Mouse (Mus musculus) ES-E14 (cell line): ENCODE measurements around the gene Mast3. TPM values are rescaled to one million over a fixed set of nuclear protein-coding genes. Genes with fewer than 3 reads are reported as not detected.
A peak's percentile ranks its signal among the peaks of the same experiment; 100 is the strongest.

Experiments used
- DNase-seq: peaks from one replicate; pipeline ENCODE4 v3.0.0-alpha.2; 2013; ENCODE audit warnings: low read depth, low spot score
- H3K27ac ChIP-seq: 2 replicates; pipeline ENCODE4 v1.5.1; 2012; ENCODE audit warnings: low read depth, mild to moderate bottlenecking, low read length, moderate library complexity, mixed read lengths; ENCODE audit not compliant: poor library complexity, insufficient read depth, severe bottlenecking
- H3K36me3 ChIP-seq: 2 replicates; pipeline ENCODE4 v1.6.1; 2012; ENCODE audit warnings: mild to moderate bottlenecking, low read length, moderate library complexity, mixed read lengths; ENCODE audit not compliant: control insufficient read depth, poor library complexity, insufficient read depth, severe bottlenecking
- H3K4me1 ChIP-seq, 2 experiments: fragments of 150-350 bp in 1 of 2; sonication (generic) in 1 of 2; 2 replicates each; pipeline ENCODE4 v1.6.1; 2012; ENCODE audit warnings: low read length in 2 of 2, mild to moderate bottlenecking in 1 of 2, mixed read lengths in 1 of 2; ENCODE audit not compliant: control insufficient read depth in 2 of 2, insufficient read depth in 2 of 2, poor library complexity in 1 of 2
- H3K4me3 ChIP-seq, 2 experiments: fragments of 150-350 bp in 1 of 2; sonication (generic) in 1 of 2; 2 replicates each; pipeline ENCODE4 v1.5.1; 2012; ENCODE audit warnings: low read length in 2 of 2, low read depth in 1 of 2, mild to moderate bottlenecking in 1 of 2, mixed read lengths in 1 of 2; ENCODE audit not compliant: insufficient read depth in 1 of 2, poor library complexity in 1 of 2, severe bottlenecking in 1 of 2
- H3K9ac ChIP-seq: 2 replicates; pipeline ENCODE4 v1.6.1; 2012; ENCODE audit warnings: low read depth, mild to moderate bottlenecking, low read length, mixed read lengths; ENCODE audit not compliant: poor library complexity, insufficient read depth, severe bottlenecking
- H3K9me3 ChIP-seq: fragments of 150-350 bp; sonication (generic); 2 replicates; pipeline ENCODE4 v1.6.1; 2012; ENCODE audit warnings: low read depth, mild to moderate bottlenecking, low read length; ENCODE audit not compliant: control insufficient read depth, insufficient read depth
- CHD2 ChIP-seq: IDR thresholded peaks from 2 replicates; pipeline ENCODE4 v1.6.1; 2014; ENCODE audit warnings: mild to moderate bottlenecking, low read depth, low read length, inconsistent platforms
- HCFC1 ChIP-seq: IDR thresholded peaks from 2 replicates; pipeline ENCODE4 v1.6.1; 2012; ENCODE audit warnings: low read length, inconsistent platforms, borderline replicate concordance; ENCODE audit not compliant: insufficient read depth
- MAFK ChIP-seq: IDR thresholded peaks from 2 replicates; pipeline ENCODE4 v1.6.1; 2014; ENCODE audit warnings: mild to moderate bottlenecking, low read depth, low read length, inconsistent platforms; ENCODE audit not compliant: insufficient read depth
- ZC3H11A ChIP-seq: IDR thresholded peaks from 2 replicates; pipeline ENCODE4 v1.6.1; 2012; ENCODE audit warnings: low read depth, mild to moderate bottlenecking, inconsistent platforms, low read length, borderline replicate concordance
- ZNF384 ChIP-seq: IDR thresholded peaks from 2 replicates; pipeline ENCODE4 v1.6.1; 2012; ENCODE audit warnings: low read depth, low read length, inconsistent platforms
- in situ Hi-C, 2 experiments: fragments of 600-800 bp; cut with MboI; formaldehyde crosslinking; loops; one replicate each; pipeline ENCODE4 v1.15.1; 2025; ENCODE audit warnings: low sequenced_read_pairs in 2 of 2, inconsistent platforms in 1 of 2; ENCODE audit not compliant: unreplicated experiment in 2 of 2
- total RNA-seq: library from RNA; depleted of rRNA; stranded (reverse); fragments of 300-350 nt; gene quantifications from 2 replicates; pipeline ENCODE4 v1.2.3, GENCODE M21; 2012

Mast3 gene
- total RNA-seq, 1 experiment = 7.8 TPM

DNA sequence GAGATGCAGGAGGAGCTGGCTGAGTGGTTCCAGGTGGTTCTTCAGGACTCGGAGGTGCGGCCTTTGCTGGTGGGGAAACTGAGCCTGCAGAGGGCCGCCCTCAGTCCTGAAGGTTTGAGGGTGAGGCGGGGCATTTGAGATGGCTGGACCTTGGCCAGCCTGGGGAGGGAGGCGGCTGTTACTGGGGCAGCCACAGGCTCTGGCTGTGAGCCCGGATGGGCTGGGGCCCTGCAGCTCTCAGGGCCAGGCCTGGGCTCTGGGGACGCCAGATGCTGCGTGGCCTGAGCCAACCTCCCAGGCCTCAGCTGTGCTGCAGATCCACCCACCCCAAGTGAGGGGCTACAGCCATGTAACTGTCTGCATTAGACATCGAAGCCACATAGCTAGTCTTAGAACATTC, 31.0 kb downstream of the Mast3 start:
- no peak for DNase-seq
- in situ Hi-C loops = no loop called here
- no peak for TF ChIP-seq HCFC1
- TF ChIP-seq ZNF384 = no peak
- TF ChIP-seq ZC3H11A = no peak
- no peak for TF ChIP-seq CHD2
- no peak for TF ChIP-seq MAFK
- H3K4me1 ChIP-seq = peaks cover 2 to 30% of the 10 kb centered on the region in 2 experiments; a peak in 2 of 4 replicates
- peaks cover 27% of the 10 kb centered on the region; the same call in 1 of the 2 replicates for H3K36me3 ChIP-seq
- H3K9ac ChIP-seq = peak overlapping the region; percentile 8; the same call in 1 of the 2 replicates
- no peak overlapping the region for H3K27ac ChIP-seq
- no peak overlapping the region for H3K4me3 ChIP-seq
- no peaks in the 10 kb centered on the region for H3K9me3 ChIP-seq

DNA sequence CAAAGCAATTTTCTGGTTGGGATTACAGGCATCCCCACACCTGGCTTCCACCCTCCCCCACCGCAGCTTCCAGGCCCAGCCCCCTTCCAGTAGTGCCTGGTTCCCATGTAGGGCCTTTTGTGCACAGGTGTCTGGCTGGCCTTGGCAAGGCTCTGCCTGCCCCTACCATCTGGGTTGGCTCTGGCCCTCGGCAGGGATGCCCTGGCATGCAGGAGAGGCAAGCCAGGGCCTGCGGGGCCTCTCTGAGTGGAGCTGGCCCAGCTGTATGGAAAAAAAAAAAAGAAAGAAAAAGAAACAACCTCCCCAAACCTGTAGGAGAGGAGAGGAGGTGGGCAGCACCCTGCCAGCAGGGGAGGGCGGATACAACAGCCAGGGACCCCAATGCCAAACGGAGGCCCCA, 31.4 kb downstream of the Mast3 start:
- Histone ChIP-seq H3K4me1 (peaks cover 4 to 35% of the 10 kb centered on the region in 2 experiments; a peak in 2 of 4 replicates), H3K9ac (no peak overlapping the region)
- in situ Hi-C loops = no loop called here

DNA sequence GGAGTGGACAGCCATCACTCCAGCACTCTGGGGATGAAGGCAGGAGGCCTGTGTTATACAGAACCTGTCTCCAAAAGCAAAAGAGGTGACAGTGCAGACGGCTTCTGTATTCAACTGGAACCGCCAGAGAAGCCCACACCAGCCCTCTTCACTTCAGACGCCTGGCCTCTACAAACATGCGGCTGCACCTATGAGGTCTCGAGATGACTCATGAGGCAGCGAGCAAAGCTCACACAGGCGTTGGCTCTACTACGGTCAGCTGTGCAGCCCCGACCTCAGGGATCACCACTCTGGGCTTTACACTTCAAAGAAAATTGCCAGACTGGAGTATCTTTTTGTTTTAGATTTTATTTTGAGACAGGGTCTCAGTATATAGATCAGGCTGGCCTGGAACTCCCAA, 32.0 kb downstream of the Mast3 start:
- Histone ChIP-seq H3K4me1 (peaks cover 4 to 33% of the 10 kb centered on the region in 2 experiments; a peak in 2 of 4 replicates), H3K9me3 (no peaks in the 10 kb centered on the region), H3K36me3 (peaks cover 29% of the 10 kb centered on the region; the same call in 1 of the 2 replicates), H3K27ac (no peak overlapping the region), H3K9ac (no peak overlapping the region), H3K4me3 (no peak overlapping the region)
- in situ Hi-C loops = no loop called here
- TF ChIP-seq HCFC1 (no peak), MAFK (no peak), ZNF384 (no peak), CHD2 (no peak), ZC3H11A (no peak)
- DNase-seq = no peak

More for the DNA sequence above, 31.4 kb downstream of the Mast3 start:
- no peak for DNase-seq
- Histone ChIP-seq H3K4me3 (no peak overlapping the region), H3K9me3 (no peaks in the 10 kb centered on the region), H3K36me3 (peaks cover 28% of the 10 kb centered on the region; the same call in 1 of the 2 replicates), H3K27ac (no peak overlapping the region)
- TF ChIP-seq HCFC1 = no peak
- TF ChIP-seq ZC3H11A = no peak
- no peak for TF ChIP-seq MAFK
- no peak for TF ChIP-seq ZNF384
- no peak for TF ChIP-seq CHD2

DNA sequence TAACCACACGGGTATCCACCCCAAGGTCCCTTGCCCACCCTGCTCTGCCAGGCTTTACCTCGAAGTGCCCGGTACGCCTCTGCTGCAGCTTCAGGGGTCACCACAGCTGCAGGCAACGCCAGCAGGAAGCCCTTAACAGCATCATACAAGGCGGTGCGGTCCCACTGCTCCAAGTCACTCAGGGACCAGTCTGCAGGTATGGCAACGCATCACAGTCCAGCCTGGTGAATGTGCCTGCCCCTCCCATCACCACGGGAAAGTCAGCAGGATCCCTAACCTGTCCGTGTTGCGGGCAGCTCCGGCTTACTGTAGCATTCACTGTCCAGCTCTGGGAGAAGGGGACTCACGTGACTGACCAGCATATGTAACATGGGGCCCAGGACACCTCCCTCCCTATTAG, 32.8 kb downstream of the Mast3 start:
- TF ChIP-seq ZNF384 (no peak), CHD2 (no peak), MAFK (no peak), HCFC1 (no peak), ZC3H11A (no peak)
- in situ Hi-C loops = no loop called here
- H3K4me3 ChIP-seq = no peak overlapping the region

More for the DNA sequence above, 32.8 kb downstream of the Mast3 start:
- Histone ChIP-seq H3K4me1 (peaks cover 2 to 35% of the 10 kb centered on the region in 2 experiments; a peak in 3 of 4 replicates), H3K36me3 (peaks cover 29% of the 10 kb centered on the region; the same call in 1 of the 2 replicates), H3K27ac (no peak overlapping the region), H3K9me3 (no peaks in the 10 kb centered on the region), H3K9ac (no peak overlapping the region)
- no peak for DNase-seq
